Mouse (Mus musculus) limb, embryonic 14.5 days (tissue): ENCODE results near the gene Gm10717. TPM values are rescaled to one million over a fixed set of nuclear protein-coding genes. Genes with fewer than 3 reads are reported as not detected.
"Not testable (repeated sequence)": the region's sequence is repeated elsewhere in the genome, so short reads cannot be mapped to it uniquely, and the experiment has no call there.

Source experiments
- ATAC-seq: fragments of 200-750 bp; cut with Nextera tagmentation; 2 replicates; pipeline ENCODE4 v1.8.0; 2017; ENCODE audit warnings: low read depth, moderate number of reproducible peaks, moderate TSS enrichment; ENCODE audit not compliant: low FRiP score
- DNase-seq: peaks from one replicate; pipeline ENCODE4 v3.0.0-alpha.2; 2015; ENCODE audit warnings: low spot score
- H3K27ac ChIP-seq: fragments of 300-500 bp; sonication (generic); replicated peaks from 2 replicates; pipeline ENCODE4 v1.5.1; 2014; ENCODE audit warnings: low read depth, mild to moderate bottlenecking, low read length, moderate library complexity, mixed read lengths
- H3K27me3 ChIP-seq: fragments of 300-500 bp; sonication (generic); 2 replicates; pipeline ENCODE4 v1.6.1; 2014; ENCODE audit warnings: low read length, mixed read lengths; ENCODE audit not compliant: control insufficient read depth, insufficient read depth
- H3K36me3 ChIP-seq: fragments of 300-500 bp; sonication (generic); 2 replicates; pipeline ENCODE4 v1.6.1; 2014; ENCODE audit warnings: mild to moderate bottlenecking, low read length, moderate library complexity, mixed read lengths; ENCODE audit not compliant: control insufficient read depth, insufficient read depth
- H3K4me1 ChIP-seq: fragments of 300-500 bp; sonication (generic); 2 replicates; pipeline ENCODE4 v1.6.1; 2014; ENCODE audit warnings: antibody characterized with exemption, low read length, mixed read lengths; ENCODE audit not compliant: control insufficient read depth, insufficient read depth
- H3K4me2 ChIP-seq: fragments of 300-500 bp; sonication (generic); replicated peaks from 2 replicates; pipeline ENCODE4 v1.6.1; 2014; ENCODE audit warnings: low read depth, mild to moderate bottlenecking, low read length, moderate library complexity; ENCODE audit not compliant: severe bottlenecking
- H3K4me3 ChIP-seq: fragments of 300-500 bp; sonication (generic); replicated peaks from 2 replicates; pipeline ENCODE4 v1.5.1; 2014; ENCODE audit warnings: low read length
- H3K9ac ChIP-seq: fragments of 300-500 bp; sonication (generic); 2 replicates; pipeline ENCODE4 v1.6.1; 2014; ENCODE audit warnings: mild to moderate bottlenecking, low read depth, low read length, moderate library complexity; ENCODE audit not compliant: severe bottlenecking
- H3K9me3 ChIP-seq: fragments of 300-500 bp; sonication (generic); 2 replicates; pipeline ENCODE4 v1.6.1; 2016; ENCODE audit warnings: low read length; ENCODE audit not compliant: control insufficient read depth
- WGBS: fragments of 180-500 bp; shearing (Covaris S2); extraction: QIAGEN DNeasy Blood & Tissue Kit; methylation state at CpG from one replicate; pipeline ENCODE4 v1.1.7; 2014; 5-methylcytosine and 5-hydroxymethylcytosine counted together
- polyA plus RNA-seq, 2 experiments: library from polyadenylated mRNA; depleted of rRNA in 1 of 2; stranded (reverse) in 1 of 2; unstranded in 1 of 2; fragments of >200 nt; fragmentation: Nextera tagmentation in 1 of 2; extraction: Ambion mirVana in 1 of 2; gene quantifications; 2 replicates each; pipeline versions ENCODE4 v1.2.1 to v1.2.3; 2012 to 2014

The Gm10717 gene
- polyA plus RNA-seq, 2 experiments: not detected

DNA sequence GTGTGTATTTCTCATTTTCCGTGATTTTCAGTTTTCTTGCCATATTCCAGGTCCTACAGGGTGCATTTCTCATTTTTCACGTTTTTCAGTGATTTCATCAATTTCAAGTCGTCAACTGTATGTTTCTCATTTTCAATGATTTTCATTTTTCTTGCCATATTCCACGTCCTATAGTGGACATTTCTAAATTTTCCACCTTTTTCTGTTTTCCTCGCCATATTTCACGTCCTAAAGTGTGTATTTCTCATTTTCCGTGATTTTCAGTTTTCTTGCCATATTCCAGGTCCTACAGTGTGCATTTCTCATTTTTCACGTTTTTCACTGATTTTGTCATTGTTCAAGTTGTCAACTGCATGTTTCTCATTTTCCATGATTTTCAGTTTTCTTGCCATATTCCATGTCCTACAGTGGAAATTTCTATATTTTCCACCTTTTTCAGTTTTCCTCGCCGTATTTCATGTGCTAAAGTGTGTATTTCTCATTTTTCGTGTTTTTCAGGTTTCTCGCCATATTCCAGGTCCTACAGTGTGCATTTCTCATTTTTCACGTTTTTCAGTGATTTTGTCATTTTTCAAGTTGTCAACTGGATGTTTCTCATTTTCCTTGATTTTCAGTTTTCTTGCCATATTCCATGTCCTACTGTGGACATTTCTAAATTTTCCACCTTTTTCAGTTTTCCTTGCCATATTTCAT lies 2.8 kb upstream of the Gm10717 start:
- DNase-seq: peak; percentile 2
- 69% methylated on average over 9 of the region's 13 CpGs for WGBS

DNA sequence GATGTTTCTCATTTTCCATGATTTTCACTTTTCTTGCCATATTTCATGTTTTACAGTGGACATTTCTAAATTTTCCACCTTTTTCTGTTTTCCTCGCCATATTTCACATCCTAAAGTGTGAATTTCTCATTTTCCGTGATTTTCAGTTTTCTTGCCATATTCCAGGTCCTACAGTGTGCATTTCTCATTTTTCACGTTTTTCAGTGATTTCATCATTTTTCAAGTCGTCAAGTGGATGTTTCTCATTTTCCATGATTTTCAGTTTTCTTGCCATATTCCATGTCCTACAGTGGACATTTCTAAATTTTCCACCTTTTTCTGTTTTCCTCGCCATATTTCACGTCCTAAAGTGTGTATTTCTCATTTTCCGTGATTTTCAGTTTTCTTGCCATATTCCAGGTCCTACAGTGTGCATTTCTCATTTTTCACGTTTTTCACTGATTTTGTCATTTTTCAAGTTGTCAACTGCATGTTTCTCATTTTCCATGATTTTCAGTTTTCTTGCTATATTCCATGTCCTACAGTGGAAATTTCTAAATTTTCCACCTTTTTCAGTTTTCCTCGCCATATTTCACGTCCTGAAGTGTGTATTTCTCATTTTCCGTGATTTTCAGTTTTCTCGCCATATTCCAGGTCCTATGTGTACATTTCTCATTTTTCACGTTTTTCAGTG lies 1.8 kb upstream of the Gm10717 start, which contains the start of gene Gm10718:
Gm10718 (plus strand) TSS at position 236 of the 673 bp plus-strand sequence.
- not testable (repeated sequence) for H3K9me3 ChIP-seq, H3K27me3 ChIP-seq, DNase-seq, H3K9ac ChIP-seq, H3K4me3 ChIP-seq, ATAC-seq, H3K4me1 ChIP-seq, H3K4me2 ChIP-seq, H3K36me3 ChIP-seq, H3K27ac ChIP-seq
- WGBS: 71% methylated on average over 9 of the region's 13 CpGs

More for the DNA sequence above, 2.8 kb upstream of the Gm10717 start:
- H3K27ac ChIP-seq, H3K4me3 ChIP-seq, H3K4me2 ChIP-seq, H3K36me3 ChIP-seq, H3K9me3 ChIP-seq, ATAC-seq, H3K27me3 ChIP-seq, H3K4me1 ChIP-seq, H3K9ac ChIP-seq: not testable (repeated sequence)

DNA sequence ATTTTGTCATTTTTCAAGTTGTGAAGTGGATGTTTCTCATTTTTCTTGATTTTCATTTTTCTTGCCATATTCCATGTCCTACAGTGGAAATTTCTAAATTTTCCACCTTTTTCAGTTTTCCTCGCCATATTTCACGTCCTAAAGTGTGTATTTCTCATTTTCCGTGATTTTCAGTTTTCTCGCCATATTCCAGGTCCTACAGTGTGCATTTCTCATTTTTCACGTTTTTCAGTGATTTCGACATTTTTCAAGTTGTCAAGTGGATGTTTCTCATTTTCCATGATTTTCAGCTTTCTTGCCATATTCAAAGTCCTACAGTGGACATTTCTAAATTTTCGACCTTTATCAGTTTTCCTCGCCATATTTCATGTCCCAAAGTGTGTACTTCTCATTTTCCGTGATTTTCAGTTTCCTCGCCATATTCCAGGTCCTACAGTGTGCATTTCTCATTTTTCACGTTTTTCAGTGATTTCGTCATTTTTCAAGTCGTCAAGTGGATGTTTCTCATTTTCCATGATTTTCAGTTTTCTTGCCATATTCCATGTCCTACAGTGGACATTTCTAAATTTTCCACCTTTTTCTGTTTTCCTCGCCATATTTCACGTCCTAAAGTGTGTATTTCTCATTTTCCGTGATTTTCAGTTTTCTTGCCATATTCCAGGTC lies 1.1 kb upstream of the Gm10717 start:
- not testable (repeated sequence) for H3K27me3 ChIP-seq, H3K36me3 ChIP-seq, ATAC-seq, H3K4me3 ChIP-seq, DNase-seq, H3K4me2 ChIP-seq, H3K27ac ChIP-seq, H3K4me1 ChIP-seq, H3K9ac ChIP-seq, H3K9me3 ChIP-seq
- WGBS: 63% methylated on average over 14 of the region's 16 CpGs

DNA sequence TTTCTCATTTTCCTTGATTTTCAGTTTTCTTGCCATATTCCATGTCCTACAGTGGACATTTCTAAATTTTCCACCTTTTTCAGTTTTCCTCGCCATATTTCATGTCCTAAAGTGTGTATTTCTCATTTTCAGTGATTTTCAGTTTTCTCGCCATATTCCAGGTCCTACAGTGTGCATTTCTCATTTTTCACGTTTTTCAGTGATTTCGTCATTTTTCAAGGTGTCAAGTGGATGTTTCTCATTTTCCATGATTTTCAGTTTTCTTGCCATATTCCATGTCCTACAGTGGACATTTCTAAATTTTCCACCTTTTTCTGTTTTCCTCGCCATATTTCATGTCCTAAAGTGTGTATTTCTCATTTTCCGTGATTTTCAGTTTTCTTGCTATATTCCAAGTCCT lies 436 bp downstream of the Gm10717 start:
- H3K4me2 ChIP-seq, H3K4me1 ChIP-seq, ATAC-seq, H3K36me3 ChIP-seq, H3K9ac ChIP-seq, H3K27ac ChIP-seq, H3K9me3 ChIP-seq, DNase-seq, H3K27me3 ChIP-seq, H3K4me3 ChIP-seq: not testable (repeated sequence)
- WGBS: 60% methylated on average over 4 of the region's 6 CpGs

DNA sequence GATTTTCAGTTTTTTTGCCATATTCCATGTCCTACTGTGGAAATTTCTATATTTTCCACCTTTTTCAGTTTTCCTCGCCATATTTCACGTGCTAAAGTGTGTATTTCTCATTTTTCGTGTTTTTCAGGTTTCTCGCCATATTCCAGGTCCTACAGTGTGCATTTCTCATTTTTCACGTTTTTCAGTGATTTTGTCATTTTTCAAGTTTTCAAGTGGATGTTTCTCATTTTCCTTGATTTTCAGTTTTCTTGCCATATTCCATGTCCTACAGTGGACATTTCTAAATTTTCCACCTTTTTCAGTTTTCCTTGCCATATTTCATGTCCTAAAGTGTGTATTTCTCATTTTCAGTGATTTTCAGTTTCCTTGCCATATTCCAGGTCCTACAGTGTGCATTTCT lies 919 bp downstream of the Gm10717 start:
- DNase-seq, H3K9ac ChIP-seq: not testable (repeated sequence)
- WGBS: 68% methylated on average over 5 of the region's 5 CpGs

DNA sequence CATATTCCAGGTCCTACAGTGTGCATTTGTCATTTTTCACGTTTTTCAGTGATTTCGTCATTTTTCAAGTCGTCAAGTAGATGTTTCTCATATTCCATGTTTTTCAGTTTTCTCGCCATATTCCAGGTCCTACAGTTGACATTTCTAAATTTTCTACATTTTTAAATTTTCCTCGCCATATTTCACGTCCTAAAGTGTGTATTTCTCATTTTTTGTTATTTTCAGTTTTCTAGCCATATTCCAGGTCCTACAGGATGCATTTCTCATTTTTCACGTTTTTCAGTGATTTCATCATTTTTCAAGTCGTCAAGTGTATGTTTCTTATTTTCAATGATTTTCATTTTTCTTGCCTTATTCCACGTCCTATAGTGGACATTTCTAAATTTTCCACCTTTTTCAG lies 1.5 kb downstream of the Gm10717 start:
- not testable (repeated sequence) for H3K4me3 ChIP-seq, DNase-seq, H3K9me3 ChIP-seq, H3K4me2 ChIP-seq, H3K27me3 ChIP-seq, H3K9ac ChIP-seq, ATAC-seq, H3K4me1 ChIP-seq, H3K27ac ChIP-seq, H3K36me3 ChIP-seq
- 69% methylated on average over 9 of the region's 9 CpGs for WGBS

More for the DNA sequence above, 919 bp downstream of the Gm10717 start:
- H3K4me2 ChIP-seq, H3K4me3 ChIP-seq, H3K9me3 ChIP-seq, H3K4me1 ChIP-seq, H3K27me3 ChIP-seq, H3K36me3 ChIP-seq, H3K27ac ChIP-seq, ATAC-seq: not testable (repeated sequence)

DNA sequence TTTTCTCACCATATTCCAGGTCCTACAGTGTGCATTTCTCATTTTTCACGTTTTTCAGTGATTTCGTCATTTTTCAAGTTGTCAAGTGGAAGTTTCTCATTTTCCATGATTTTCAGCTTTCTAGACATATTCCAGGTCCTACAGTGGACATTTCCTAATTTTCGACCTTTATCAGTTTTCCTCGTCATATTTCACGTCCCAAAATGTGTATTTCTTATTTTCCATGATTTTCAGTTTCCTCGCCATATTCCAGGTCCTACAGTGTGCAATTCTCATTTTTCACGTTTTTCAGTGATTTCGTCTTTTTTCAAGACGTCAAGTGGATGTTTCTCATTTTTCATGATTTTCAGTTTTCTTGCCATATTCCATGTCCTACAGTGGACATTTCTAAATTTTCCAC lies 2.0 kb downstream of the Gm10717 start:
- DNase-seq: peak; percentile 50

More for the DNA sequence above, 2.0 kb downstream of the Gm10717 start:
- H3K4me2 ChIP-seq, H3K9ac ChIP-seq, H3K4me3 ChIP-seq, H3K36me3 ChIP-seq, H3K27me3 ChIP-seq, H3K9me3 ChIP-seq, H3K4me1 ChIP-seq, ATAC-seq, H3K27ac ChIP-seq: not testable (repeated sequence)
- WGBS: 73% methylated on average over 9 of the region's 9 CpGs
